Mouse (Mus musculus) right cerebral cortex, adult 2 months (tissue): ENCODE data around the gene Hdac1.

Source experiments
- DNase-seq, 2 experiments: peaks; one replicate each; pipeline ENCODE4 v3.0.0; 2021 to 2022; ENCODE audit warnings: low spot score in 2 of 2

The Hdac1 gene

GRCm38 (mm10) chr4:129542592-129543141 is at the start of gene Hdac1:
Gene Hdac1 (minus strand): TSS chr4:129542713.
- peak; percentile 92 to 95 for DNase-seq

- DNase-seq, result no peak
Measured at GRCm38 (mm10) chr4:129588865-129589264, 46.4 kb upstream of the Hdac1 start.

DNA sequence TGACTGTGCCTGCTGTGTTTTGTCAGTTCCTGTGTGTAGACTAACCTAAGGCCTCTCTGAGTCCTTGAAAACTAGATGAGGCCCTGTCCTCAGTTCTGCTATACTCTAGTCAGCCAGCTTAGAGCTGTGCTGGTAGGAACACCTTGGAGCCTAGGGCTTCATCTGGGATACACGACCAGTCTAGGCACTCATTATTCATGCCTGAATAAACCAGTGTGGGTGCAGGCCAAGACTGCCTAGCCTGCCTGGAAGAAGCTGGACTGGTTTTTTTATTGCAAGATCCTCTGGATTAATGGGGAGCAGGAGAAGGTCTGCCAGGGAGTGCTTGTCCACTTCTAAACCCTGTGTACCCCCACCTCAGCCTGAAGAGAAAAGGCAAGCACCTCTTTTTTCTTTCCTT is 44.4 kb upstream of the Hdac1 start:
- DNase-seq, result no peak

GRCm38 (mm10) chr4:129585773-129586172 is 43.3 kb upstream of the Hdac1 start:
- no peak for DNase-seq

DNA sequence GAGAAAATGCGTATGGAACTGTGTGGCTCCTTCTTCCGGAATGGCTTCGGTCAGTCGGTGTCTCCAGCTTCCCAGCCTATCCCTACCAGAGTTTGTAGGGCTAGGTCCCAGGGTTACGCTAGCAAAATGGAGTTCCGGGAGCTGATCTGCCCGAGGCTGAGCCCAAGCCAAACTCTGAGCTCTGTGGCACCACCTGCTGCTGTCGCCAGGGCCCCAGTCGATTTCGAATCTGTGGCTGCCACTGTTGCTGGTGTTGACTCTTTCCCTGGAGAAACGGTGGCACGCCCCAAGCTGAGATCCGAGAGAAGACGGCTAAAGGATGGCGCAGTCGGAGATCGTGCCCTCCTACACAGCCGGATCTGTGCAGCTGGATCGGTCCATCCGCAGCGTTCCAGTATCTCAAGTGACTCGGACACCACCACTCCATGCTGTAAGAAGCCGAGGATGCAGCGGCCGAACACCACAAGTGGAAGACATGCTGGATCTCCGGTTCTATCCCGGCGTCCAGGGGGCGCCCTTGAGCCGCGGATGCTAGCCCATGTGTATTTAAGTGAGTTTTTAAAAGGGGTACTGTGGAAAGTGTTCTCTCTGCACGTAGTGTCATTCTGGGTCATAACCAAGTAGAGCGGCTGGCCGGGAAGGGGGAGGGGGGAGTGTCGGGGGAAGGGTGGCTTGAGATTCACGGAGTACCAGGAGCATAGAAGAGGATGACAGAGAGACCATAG is 42.5 kb upstream of the Hdac1 start:
- peak; percentile 80 to 91 for DNase-seq

DNA sequence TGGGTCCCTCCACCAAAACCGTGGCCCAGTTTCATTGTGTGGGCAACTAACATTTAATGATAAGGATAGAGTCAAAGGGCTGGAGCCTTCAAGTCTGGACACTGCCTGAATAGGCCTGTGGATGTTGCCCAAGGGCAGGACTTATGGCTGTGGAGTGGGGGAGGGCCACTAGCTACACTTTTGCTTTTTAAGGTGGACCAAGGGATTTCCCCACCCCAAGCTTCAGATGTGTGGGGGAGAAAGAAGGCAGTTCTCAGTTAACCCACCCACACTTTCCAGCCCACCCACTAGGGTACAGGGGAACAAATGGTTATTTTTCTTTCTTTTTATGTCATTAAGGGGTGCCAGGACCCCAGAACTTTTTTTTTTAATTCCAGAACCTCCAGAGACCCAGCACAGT is 41.9 kb upstream of the Hdac1 start:
- no peak for DNase-seq

DNA sequence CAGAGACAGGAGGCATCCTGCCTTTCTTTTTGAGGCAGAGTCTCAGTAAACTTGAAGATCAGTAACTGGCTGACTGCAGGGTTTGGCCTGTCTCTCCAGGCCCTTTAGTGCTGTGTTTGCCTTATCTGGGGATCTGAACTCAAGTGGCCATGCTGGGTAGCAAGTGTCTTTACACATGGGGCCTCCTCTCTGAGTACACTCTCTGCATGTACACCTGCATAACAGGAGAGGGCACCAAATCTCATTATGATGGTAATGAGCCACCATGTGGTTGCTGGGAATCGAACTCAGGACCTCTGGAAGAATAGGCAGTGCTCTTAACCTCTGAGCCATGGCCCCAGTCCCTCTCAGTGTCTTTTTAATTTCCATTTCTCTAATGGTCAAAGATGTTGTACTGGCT is 39.7 kb upstream of the Hdac1 start:
- DNase-seq, result no peak

- DNase-seq, result no peak
Measured at GRCm38 (mm10) chr4:129580347-129580746, 37.8 kb upstream of the Hdac1 start.

GRCm38 (mm10) chr4:129578466-129578865 is 36.0 kb upstream of the Hdac1 start, which contains the start of gene Fam167b:
Gene Fam167b (minus strand): TSS chr4:129578549.
- no peak for DNase-seq

DNA sequence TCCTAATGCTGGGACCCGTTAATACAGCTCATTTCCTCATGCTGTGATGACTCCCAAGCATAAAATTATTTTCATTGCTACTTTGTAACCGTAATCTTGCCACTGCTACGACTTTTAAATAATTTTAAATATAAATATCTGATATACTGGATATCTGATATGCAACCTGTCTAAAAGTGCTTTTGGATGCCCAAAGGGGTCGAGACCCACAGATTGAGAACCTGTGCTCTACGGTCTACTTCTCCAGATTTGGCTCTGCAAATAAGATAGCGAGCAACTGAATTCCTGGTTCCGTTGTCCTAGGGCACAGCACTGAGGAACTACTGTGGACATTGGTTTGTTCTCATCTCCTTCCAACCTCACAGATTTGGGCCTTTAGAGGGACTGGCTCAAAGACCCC is 35.2 kb upstream of the Hdac1 start:
- DNase-seq, result no peak

- DNase-seq, result peak; percentile 44 to 46
Measured at GRCm38 (mm10) chr4:129576863-129577491, 34.5 kb upstream of the Hdac1 start.

GRCm38 (mm10) chr4:129575171-129575844 is 32.8 kb upstream of the Hdac1 start:
- DNase-seq, result no peak

- no peak for DNase-seq
Measured at GRCm38 (mm10) chr4:129573430-129573829, 30.9 kb upstream of the Hdac1 start, which contains the start of gene Lck. Gene Lck (minus strand): TSS chr4:129573641.

- no peak for DNase-seq
Measured at GRCm38 (mm10) chr4:129573093-129573370, 30.5 kb upstream of the Hdac1 start.

DNA sequence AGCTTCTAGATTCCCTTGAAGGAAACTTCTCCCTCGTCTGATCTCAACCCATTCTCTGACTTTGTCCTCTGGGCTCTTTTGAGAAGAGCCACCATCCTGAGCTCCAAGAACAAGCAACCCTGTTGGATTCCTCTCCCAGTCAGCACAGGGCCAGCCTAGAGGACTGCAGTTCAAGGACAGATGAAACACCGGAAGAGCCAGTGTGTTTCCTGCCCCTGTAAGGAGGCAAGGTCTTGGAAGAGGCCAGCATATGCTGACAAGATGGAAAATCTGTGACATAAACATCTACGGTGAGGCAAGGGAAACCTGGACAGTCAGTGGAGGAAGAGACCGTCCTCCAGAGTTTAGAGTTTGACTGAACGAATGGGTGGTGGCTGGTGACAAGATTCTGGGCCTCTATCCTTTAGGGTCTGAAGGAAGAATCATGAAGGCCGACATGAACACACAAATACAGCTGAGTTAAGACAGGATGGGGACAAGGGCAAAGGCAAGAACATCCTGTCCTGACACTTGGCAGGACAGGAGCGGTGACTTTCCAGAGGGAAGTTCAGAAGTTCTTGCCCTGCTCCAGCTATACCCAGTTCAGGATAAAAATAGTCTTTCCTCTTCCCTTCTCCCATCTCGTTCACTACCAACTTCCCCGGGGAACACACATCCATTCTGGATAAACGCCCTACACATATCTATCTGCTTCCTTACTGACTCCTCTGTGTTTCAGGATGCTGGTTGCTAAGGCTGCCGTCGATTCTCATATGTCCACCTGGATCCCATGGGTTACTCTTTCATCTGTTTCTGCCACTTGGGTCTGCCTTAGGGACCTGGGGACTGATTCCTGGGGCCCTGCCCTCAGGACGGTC is 30.0 kb upstream of the Hdac1 start:
- no peak for DNase-seq

GRCm38 (mm10) chr4:129571551-129572084 is 29.1 kb upstream of the Hdac1 start:
- DNase-seq, result no peak

- no peak for DNase-seq
Measured at GRCm38 (mm10) chr4:129570028-129570427, 27.5 kb upstream of the Hdac1 start.

- DNase-seq, result no peak
Measured at GRCm38 (mm10) chr4:129568366-129568765, 25.9 kb upstream of the Hdac1 start.

GRCm38 (mm10) chr4:129565139-129565538 is 22.6 kb upstream of the Hdac1 start:
- no peak for DNase-seq

DNA sequence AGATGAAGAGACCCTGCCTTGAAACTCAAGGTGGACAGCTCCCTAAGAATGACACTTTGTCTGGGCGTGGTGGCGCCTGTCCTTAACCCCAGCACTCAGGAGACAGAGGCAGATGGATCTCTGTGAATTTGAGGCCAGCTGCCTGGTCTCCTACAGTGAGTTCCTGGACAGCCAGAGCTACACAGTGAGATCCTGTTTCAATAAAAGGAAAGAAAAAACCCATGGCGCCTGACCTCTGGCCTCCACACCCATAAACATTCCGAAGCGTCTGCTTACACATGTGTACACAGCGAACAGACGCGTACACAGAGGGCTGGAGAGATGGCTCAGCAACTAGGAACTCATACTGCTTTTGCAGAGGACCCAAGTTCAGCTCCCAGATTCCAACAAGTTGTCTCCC is 21.2 kb upstream of the Hdac1 start:
- no peak for DNase-seq

GRCm38 (mm10) chr4:129561184-129561583 is 18.7 kb upstream of the Hdac1 start:
- DNase-seq, result no peak
